Mouse (Mus musculus): Measurements from ENCODE around the gene Rom1.
"Not testable (repeated sequence)": the region's sequence is repeated elsewhere in the genome, so short reads cannot be mapped to it uniquely, and the experiment has no call there.

Gene Rom1

GRCm38 (mm10) chr19:8929224-8930088 lies at the start of gene Rom1, which contains the start of gene Eml3:
TSS of gene Rom1 (minus strand) at chr19:8929356.
TSS of gene Eml3 (plus strand) at chr19:8929552.
- DNase-seq (ENCODE audit: low spot score in 2 of 2): peak; percentile 65 to 68

- DNase-seq (ENCODE audit: low spot score in 2 of 2): no peak
Measured at GRCm38 (mm10) chr19:8976535-8976934, 47.4 kb upstream of the Rom1 start.

- DNase-seq (ENCODE audit: low spot score in 2 of 2): no peak
Measured at GRCm38 (mm10) chr19:8975491-8975890, 46.3 kb upstream of the Rom1 start.

- DNase-seq (ENCODE audit: low spot score in 2 of 2): no peak
Measured at GRCm38 (mm10) chr19:8974638-8975037, 45.5 kb upstream of the Rom1 start.

GRCm38 (mm10) chr19:8972491-8972890 lies 43.3 kb upstream of the Rom1 start:
- DNase-seq (ENCODE audit: low spot score in 2 of 2): not testable (repeated sequence)

GRCm38 (mm10) chr19:8967893-8968292 lies 38.7 kb upstream of the Rom1 start:
- DNase-seq (ENCODE audit: low spot score in 2 of 2): no peak

- no peak for DNase-seq (ENCODE audit: low spot score in 2 of 2)
Measured at GRCm38 (mm10) chr19:8967373-8967743, 38.2 kb upstream of the Rom1 start.

GRCm38 (mm10) chr19:8966590-8967372 lies 37.6 kb upstream of the Rom1 start, which contains the start of gene Eef1g:
TSS of gene Eef1g (plus strand) at chr19:8967041.
- peak; percentile 99 to 100 for DNase-seq (ENCODE audit: low spot score in 2 of 2)

GRCm38 (mm10) chr19:8966198-8966589 lies 37.0 kb upstream of the Rom1 start:
- no peak for DNase-seq (ENCODE audit: low spot score in 2 of 2)

GRCm38 (mm10) chr19:8965771-8966170 lies 36.6 kb upstream of the Rom1 start:
- peak in 1 of 2 experiments; percentile 40 for DNase-seq (ENCODE audit: low spot score in 2 of 2)

- DNase-seq (ENCODE audit: low spot score in 2 of 2): no peak
Measured at GRCm38 (mm10) chr19:8965075-8965474, 35.9 kb upstream of the Rom1 start.

GRCm38 (mm10) chr19:8962256-8962655 lies 33.1 kb upstream of the Rom1 start:
- no peak for DNase-seq (ENCODE audit: low spot score in 2 of 2)

GRCm38 (mm10) chr19:8954171-8954570 lies 25.0 kb upstream of the Rom1 start:
- no peak for DNase-seq (ENCODE audit: low spot score in 2 of 2)

GRCm38 (mm10) chr19:8953135-8954039 lies 24.2 kb upstream of the Rom1 start, which contains the start of gene Tut1:
TSS of gene Tut1 (plus strand) at chr19:8953847.
- DNase-seq (ENCODE audit: low spot score in 2 of 2): peak; percentile 92

GRCm38 (mm10) chr19:8952241-8952640 lies 23.1 kb upstream of the Rom1 start:
- DNase-seq (ENCODE audit: low spot score in 2 of 2): no peak

GRCm38 (mm10) chr19:8950190-8950589 lies 21.0 kb upstream of the Rom1 start:
- DNase-seq (ENCODE audit: low spot score in 2 of 2): no peak

GRCm38 (mm10) chr19:8946929-8947328 lies 17.8 kb upstream of the Rom1 start:
- no peak for DNase-seq (ENCODE audit: low spot score in 2 of 2)

GRCm38 (mm10) chr19:8945251-8945650 lies 16.1 kb upstream of the Rom1 start:
- DNase-seq (ENCODE audit: low spot score in 2 of 2): no peak

GRCm38 (mm10) chr19:8944750-8945149 lies 15.6 kb upstream of the Rom1 start:
- peak; percentile 46 to 59 for DNase-seq (ENCODE audit: low spot score in 2 of 2)

GRCm38 (mm10) chr19:8944062-8944461 lies 14.9 kb upstream of the Rom1 start:
- no peak for DNase-seq (ENCODE audit: low spot score in 2 of 2)

GRCm38 (mm10) chr19:8943047-8943446 lies 13.9 kb upstream of the Rom1 start:
- no peak for DNase-seq (ENCODE audit: low spot score in 2 of 2)
